Mouse (Mus musculus) skeletal muscle tissue, adult 2 months (tissue): ENCODE data around the gene Ddx39.

Experiments used
- DNase-seq: peaks from one replicate; pipeline ENCODE4 v3.0.0-alpha.2; 2012; ENCODE audit warnings: low read depth, low spot score

Gene Ddx39

DNA sequence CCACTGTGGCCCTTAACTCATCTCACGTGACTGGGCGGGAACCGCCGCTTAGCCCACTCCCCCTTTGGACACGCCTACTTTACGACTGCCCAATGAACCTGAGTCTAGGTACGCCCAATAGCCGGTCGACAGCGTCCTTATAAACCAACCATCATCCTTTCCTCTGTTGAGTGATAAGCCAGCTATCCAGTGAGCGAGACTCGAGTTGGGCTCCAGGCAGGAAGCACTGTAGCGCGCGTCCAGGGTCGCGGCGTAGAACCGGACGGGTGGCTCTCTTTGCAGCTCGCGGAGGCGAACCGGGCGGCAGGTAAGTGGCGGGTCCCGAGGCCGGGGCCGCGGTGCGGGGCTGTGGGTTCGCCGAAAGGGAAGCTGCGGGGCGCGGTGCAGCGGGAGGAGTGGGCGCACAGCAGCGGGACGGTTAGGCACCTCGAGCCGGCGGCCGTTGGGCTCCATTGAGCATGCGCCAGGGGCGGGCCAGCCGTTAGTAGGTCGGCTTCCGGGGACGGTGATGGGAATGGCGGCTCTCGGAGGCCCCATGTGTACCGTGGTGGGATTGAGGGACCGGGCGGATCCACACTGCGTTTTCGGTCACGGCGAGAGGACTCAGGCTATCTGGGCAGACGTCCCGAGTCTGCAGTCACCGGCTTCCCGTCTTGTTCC lies at the start of gene Ddx39:
TSS of gene Ddx39 (plus strand) at position 147 of the 660 bp plus-strand sequence.
- peak; percentile 98 for DNase-seq

DNA sequence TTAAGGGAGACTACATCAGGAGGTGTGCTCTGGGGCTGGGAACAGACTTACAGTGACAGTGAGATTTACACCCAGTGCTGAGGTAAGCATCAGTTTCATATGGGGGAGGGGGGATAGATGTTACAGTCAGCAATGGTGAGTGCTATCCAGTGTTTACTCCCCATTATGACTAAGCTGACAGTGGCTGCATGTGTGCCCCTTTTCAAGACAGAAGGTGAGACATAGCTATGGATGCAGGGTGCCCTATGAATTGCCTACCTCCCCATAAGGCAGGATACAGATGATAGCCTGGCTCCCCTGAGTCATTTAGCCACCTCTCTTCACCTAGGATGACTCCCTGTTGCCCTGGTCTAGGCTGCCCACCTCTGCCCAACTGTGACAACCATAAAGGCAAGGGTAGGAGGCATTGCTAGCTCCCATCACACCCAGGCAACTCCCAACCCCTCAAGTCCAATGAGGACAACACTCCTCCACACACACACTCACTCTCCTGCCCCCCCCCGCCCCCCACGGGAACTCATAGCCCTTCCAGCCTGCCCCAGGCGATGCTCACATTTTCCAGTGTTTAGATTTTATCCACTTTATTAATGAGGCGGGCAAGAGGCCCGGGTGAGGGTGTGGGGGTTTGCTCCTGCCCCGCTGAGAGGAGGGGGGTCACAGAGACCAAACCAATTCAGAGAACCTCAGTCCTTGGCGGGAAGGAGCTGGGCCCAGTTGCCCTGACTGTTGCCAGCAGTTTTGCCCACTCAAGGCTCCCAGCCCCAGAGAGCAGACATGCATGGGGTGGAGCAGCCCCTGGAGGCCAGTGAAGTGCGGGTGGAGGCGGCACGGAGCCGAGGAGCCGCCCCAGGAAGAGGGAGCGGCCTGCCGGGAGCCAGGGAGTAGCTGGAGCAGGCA lies 48.8 kb upstream of the Ddx39 start, which contains the start of gene Ptger1:
TSS of gene Ptger1 (plus strand) at position 710 of the 897 bp plus-strand sequence.
- DNase-seq: no peak

DNA sequence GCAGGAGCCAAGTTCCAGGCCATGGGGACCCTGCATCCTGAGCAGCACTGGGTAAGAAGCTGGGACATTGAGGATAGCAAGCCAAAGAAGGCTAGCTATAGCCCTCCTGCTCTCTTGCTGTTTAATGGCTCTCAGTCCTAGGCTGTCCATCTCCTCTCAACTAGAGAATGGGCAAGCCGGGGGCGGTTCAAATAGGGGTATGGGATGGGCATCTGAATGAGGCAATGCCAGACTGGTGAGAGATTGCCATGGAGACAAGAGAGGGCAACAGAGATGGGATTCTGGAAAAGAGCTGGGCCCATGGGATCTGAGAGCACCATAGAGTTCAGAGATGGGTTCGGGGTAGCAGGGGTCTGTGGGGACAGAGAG lies 48.1 kb upstream of the Ddx39 start:
- DNase-seq: no peak

DNA sequence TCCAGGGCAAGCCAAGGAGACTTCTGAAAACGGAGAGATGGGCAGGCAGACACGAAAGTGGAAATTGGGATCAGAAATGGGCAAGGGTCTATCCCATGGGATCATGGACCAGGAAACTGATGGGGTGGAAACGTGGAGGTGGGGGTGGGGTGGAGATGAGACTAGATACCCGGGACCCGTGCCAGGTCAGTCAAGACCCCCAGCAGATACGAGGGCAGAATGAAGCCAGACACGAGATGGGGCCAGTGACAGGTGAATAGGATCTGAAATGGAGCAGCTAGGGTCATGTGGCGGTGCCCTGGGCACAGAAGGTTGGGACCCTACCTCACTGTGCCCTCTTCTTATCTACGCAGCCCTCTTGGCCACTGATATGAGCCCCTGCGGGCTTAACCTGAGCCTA lies 47.5 kb upstream of the Ddx39 start:
- DNase-seq: no peak

DNA sequence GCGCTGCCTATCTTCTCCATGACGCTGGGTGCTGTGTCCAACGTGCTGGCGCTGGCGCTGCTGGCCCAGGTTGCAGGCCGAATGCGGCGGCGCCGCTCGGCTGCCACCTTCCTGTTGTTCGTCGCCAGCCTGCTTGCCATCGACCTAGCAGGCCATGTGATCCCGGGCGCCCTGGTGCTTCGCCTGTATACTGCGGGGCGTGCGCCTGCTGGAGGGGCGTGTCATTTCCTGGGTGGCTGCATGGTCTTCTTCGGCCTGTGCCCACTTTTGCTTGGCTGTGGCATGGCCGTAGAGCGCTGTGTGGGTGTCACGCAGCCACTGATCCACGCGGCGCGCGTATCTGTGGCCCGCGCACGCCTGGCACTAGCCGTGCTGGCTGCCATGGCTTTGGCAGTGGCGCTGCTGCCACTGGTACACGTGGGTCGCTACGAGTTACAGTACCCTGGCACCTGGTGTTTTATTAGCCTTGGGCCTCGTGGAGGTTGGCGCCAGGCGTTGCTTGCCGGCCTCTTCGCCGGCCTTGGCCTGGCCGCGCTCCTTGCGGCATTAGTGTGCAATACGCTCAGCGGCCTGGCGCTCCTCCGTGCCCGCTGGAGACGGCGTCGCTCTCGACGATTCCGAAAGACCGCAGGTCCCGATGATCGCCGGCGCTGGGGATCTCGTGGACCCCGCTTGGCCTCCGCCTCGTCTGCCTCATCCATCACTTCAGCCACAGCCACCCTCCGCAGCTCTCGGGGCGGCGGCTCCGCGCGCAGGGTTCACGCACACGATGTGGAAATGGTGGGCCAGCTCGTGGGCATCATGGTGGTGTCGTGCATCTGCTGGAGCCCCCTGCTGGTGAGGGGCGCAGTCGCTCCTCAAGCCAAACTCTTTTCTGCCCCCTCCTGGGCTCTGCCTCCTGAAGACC lies 46.7 kb upstream of the Ddx39 start:
- DNase-seq: no peak

DNA sequence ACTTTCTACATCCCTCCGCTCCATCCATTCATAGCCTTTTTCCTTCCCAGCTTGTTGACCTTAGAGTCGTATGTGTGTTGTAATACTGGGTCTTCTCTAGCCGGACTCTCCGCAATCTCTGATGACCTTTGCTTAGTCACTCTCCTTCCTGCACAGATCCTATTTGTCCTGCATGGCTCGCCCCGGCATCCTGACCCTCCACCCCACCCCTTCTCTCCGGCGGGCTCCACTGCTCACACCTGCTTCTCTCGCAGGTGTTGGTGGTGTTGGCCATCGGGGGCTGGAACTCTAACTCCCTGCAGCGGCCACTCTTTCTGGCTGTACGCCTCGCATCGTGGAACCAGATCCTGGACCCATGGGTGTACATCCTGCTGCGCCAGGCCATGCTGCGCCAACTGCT lies 46.0 kb upstream of the Ddx39 start:
- DNase-seq: no peak

DNA sequence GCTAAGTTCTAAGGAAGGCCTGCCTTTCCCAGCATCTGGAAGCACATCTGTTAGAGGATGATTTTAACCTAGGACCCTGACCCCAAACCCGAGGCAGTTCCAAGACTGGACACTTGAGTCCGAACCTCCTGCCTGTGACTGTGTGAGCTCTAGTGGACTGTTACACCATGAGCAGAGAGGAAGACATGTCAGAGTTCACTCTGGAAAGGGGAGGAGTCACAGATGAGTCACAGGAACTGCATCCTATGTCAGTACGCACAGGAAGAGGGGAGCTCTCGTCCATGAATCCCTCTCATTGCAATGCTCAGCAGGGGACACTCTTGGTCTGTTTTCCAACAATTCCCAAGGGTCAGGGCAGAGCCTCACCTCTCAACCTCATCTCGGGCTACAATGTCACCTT lies 42.0 kb upstream of the Ddx39 start:
- no peak for DNase-seq

DNA sequence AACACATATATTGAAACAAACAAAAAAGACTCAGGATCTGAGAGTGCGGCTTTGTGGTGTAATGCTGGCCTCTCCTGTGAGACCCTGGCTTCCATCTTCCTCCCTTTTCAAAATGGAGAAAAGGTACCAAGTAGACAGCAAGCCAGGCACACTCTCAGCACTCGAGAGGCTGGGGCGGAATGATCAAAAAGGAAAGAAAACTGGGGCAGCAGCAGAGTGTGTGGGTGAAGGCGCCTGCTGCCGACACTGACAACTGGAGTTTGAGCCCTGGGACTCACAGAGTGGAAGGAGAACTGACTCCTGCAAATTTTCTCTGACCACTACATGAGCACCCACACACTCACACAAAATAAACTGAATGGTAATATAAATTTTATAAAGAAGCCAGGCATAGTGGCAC lies 40.5 kb upstream of the Ddx39 start:
- DNase-seq: no peak

DNA sequence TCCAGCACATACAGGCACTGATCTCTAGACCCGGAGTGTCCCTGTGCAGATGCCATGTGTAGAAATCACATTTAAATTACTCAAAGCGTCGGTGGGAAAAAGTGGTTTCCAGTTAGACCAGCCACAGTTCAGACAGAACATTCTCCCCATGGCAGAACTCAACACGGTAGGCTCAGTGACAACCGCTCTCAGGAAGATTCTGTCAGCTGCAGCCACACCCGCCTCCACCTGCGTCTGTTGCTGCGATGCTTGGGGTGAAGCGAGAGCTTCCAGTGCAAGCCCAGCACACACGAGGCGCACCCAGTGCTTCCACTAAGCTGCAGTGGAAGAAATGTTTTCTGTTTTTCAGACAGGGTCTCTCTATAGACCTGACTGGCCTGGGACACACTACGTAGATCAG lies 35.1 kb upstream of the Ddx39 start:
- DNase-seq: no peak

DNA sequence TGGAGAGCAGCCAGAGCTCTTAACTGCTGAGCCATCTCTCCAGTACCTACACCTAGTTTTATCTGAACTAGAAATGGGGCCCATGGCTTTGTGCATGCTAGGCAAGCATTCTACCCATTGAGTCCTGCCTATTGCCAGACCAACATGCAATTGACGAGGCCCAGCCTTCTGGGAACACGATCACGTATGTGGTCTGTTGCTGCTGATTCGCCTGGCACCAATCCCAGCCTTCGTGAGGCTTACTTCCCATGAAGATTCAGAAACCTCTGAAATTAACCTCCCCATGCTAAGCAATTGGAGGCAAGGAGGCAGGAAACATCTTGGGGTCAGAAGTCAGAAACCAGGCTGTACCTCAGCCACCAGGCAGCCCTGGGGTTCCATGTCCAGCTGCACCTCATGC lies 34.4 kb upstream of the Ddx39 start:
- no peak for DNase-seq

DNA sequence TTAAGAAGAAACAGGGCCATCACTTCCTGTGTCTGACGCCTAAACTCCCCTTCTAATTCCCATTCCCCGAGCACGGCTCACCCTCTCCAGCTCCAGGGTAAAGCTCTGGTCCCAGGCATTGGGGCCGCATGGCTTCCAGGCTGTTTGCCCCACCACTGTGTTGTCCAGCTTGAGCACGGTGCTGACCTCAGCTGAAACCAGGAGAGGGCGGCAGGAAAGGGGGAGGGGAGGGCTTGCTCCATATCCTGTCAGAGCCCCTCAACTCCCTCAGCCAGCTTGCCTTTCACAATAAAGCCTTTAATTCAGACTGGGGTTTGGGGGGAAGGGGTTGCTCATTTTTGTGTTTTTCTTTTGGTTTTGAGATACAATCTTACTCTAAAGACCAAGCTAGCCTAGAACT lies 33.9 kb upstream of the Ddx39 start:
- DNase-seq: no peak

DNA sequence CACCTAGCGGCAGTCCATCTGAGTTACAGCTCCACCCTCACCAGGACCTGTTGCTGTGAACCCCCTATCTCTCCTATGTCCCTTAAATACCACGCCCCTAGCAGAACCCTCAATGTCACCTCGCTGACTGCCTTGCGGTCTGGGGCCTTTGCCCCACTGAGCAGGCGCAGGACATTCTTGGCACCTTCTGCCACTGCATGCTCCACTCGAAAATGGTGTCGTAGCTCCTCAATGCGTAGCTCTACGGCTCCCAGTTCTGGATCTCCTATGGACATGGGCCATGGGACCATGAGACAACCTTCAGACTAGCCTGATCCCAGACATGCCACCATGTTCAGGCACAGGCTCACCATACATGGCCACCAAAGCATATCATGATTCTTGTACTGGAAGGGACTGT lies 30.5 kb upstream of the Ddx39 start:
- no peak for DNase-seq

DNA sequence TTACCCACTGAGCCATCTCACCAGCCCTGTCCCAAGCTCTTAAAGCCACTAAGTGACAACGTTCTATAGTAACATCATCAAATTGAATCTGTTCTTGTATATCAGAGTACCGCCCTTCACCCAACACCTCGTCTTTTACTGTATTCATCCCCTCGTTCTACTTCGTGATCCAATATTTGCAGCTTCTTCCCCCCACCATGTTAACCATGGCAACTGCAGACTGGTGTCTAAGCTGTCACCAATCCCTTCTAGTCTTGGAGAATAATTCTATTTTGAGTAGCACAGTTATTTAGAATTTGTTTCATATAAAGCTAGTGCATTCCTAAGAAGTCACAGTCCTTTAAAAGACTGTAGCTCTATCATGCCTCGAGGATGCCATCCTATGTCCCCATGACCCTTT lies 25.7 kb upstream of the Ddx39 start:
- DNase-seq: no peak

DNA sequence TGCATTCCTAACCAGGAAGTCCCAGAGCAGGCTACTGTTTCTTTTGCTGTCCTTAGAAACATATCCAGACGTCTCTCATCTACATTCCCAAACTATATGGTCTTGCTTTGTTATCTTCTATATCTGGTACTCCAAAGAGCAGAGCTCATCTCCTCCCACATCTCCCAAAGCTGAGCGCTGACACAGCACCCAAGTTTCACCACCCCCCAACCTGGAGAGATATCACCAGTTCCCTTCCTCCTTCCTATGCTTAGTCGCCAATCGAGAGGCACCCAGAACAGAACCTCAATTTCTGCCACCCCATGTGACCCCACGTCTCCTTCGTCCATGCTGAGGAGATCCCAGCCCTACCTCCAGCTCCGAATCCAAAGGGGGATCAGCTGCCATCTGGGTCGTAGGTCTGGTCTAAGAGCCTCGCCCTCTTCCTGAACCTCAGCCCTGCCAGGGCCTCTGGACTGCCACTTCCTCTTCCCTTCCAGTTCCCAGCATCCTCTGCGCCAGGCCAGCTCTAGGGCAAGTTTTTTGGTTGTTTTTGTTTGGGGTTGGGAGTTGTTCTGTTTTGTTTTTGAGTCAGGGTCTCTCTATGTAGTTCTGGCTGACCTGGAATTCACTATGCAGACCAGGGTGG lies 21.3 kb upstream of the Ddx39 start:
- no peak for DNase-seq

DNA sequence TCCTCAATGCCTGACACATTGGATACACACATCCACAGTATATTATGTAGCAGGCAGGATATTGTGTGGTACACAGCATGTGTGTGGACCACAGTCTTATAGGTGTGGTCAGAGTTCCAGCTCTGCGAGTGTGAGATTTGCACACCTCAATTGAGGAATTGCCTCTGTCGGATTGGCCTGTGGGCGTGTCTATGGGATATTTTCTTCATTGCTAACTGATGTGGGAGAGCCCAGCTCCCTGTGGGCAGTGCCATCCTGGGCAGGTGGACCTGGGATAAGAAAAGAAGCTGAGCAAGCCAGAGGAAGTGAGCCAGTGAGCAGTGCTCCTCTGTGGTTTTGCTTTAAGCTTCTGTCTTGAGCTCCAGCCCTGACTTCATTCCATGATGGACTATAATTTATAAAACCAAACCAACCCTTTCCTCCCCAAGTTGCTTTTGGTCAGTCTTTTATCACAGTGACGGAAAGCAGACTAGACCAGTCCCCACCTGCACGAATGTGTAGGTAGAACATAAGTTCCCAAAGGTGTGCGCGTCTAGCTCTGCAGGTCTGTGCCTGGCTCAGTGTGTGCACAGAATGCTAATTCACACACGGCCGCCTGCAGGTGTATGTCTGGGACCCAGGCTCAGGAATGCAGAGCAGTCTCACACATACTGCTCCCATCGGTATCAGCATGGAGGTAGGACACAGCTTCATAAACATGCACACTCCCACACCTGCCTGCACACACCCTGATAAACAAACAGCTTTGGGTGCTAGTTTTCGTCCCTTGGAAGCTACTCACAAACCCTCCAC lies 20.4 kb upstream of the Ddx39 start:
- DNase-seq: no peak

DNA sequence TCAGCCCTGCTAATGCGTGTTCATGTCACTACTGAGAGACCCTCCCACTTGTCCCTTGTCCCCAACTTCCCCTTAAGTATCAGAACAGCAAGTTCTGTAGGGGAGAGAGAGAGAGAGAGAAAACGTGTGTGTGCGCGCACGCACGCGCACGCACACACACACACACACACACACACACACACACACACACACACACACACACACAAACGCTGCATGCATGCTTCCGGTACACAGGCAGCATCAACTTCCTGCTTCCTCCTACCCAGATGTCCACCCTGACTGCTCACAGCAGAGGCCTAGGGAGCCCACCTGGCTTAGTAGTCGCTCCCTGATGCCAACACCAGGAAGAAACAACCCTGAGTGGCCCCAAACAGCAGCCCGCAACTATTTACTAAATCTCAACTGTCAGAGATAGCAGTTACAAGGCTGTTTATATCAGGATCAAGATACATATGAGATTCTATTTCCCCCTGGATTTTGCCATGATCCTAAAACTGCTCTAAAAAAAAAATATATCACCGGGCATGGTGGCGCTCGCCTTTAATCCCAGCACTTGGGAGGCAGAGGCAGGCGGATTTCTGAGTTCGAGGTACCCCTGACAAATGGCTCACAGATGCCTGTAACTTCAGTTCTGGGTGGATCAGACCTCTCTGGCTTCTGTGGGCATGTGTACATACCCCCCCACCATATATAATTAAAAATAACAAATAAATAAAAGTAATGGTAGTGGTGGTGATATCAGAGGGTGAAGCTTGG lies 19.4 kb upstream of the Ddx39 start:
- DNase-seq: no peak

DNA sequence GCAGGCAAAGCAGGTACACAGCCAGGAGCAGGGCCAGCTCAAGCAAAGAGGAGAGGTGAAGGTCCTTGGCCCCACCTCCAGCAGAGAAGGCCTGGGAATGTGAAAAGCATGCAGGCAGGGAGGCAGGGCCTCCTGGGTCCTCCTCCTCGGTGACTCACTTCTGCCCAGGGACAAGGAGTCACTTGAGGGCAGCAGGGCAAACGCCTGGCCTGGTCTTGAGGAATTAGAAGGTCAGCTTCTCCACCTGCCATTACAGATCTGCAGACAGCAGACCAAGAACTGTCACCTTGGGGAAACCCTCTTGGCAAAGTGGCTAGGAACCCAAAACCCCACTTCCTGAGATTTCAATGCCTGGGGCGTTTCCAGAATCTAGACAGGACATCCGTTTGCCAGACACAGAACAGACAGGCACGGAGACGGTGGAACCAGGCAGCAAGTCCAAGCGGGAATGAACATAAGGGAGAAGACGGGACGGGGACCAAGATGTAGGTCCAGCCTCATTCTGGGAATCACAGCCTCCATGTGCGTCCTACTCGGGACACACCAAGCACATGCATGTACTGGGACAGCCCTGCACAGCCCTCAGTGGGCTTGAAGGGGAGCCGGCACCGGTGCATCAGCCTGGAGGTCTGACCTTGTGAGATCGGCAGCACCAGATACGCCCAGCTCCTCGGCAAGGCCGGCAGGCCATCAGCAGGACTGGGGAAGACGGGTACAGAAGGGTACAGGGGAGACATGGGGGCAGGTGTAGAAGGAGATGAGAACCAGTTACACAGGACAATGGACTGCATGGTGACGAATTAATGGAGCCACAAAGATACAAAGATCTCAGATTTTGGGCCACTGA lies 17.4 kb upstream of the Ddx39 start:
- DNase-seq: peak; percentile 63

DNA sequence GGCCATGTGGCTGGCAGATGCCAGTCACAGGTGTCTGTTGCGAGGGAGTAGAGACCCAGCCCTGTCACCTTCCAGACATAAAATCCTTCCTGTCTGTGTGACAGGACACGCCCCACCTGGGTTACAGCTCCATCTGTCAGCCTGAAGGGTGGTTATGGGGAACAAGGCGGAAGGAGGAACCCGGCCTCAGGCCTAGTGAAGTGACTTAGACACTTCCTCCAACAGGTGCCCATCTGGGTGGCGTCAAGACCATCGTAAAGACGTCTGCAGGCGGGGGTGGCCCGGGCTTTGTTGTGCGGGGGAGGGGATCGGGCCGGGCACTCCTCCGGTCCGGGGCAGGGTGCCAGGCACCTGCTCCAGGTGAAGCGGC lies 16.7 kb upstream of the Ddx39 start:
- no peak for DNase-seq
